Mouse (Mus musculus) lung, postnatal 0 days (tissue): ENCODE measurements at regions not wholly inside any gene's neighbourhood (a gene's known extent, or its start where the extent isn't known, plus 50 kb on each side); places are given as distances from the start of the nearest gene placed in this dataset.

Source experiments
- CTCF ChIP-seq: IDR thresholded peaks from 2 replicates; pipeline ENCODE4 v1.5.1; 2016; ENCODE audit warnings: antibody characterized with exemption, mild to moderate bottlenecking
- EP300 ChIP-seq: IDR thresholded peaks from 2 replicates; pipeline ENCODE4 v1.6.1; 2016; ENCODE audit warnings: antibody characterized with exemption, mild to moderate bottlenecking, control low read depth

GRCm38 (mm10) chr11:45136781-45137180 is 519.7 kb downstream of the Ebf1 start:
- TF ChIP-seq CTCF = no peak
- TF ChIP-seq EP300 = no peak
